In the genomic region with DNA sequence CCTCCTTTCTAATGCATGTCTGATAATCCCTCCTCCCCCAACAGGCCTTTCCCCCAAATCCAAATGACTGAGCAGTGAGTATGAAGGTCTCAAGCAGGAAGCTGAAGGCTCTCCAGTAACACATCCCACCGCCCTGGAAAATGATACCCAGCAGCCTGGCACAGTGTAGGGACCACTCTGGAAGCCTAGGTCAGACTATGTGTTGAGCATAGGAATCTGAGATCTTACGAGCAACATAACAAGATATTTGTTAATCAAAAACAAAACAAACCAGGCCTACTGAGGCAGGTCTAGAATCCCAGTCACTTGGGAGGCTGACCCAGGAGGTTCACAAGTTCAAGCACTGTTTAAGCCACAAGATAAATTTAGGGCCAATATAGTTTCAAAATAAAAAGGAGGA, we compare ENCODE assay signal across 9 mouse cellular contexts. TPM values are rescaled to one million over a fixed set of nuclear protein-coding genes. Genes with fewer than 3 reads are reported as not detected.
DNase-seq lines count a peak whose midpoint lies in the region; ATAC-seq and TF ChIP-seq lines count a peak whose summit lies in the region.
"Had no signal": no experiment of that assay in that cellular context is flagged by ENCODE, and none has a peak within 500 bp of the region (broad histone marks: within the 10 kb centered on the region; RNA-seq: fewer than 3 reads in every experiment).

No protein-coding gene starts in this region.

- TF ChIP-seq CTCF in heart, postnatal 0 days (IDR thresholded peaks at IDR 0.05; ENCODE audit: low read depth), result no peak
- no peak for TF ChIP-seq CTCF in hindbrain, postnatal 0 days (IDR thresholded peaks at IDR 0.05; ENCODE audit: low read depth)

- H3K4me1 ChIP-seq in heart, postnatal 0 days (ENCODE audit: control insufficient read depth, insufficient read depth), result peaks cover 11% of the 10 kb centered on the region
- peaks cover 18% of the 10 kb centered on the region for H3K4me1 ChIP-seq in embryonic facial prominence, embryonic 13.5 days
- H3K4me1 ChIP-seq in hindbrain, postnatal 0 days (ENCODE audit: insufficient read depth, low read length), result peaks cover 3% of the 10 kb centered on the region; the same call in 1 of the 2 replicates
- peaks cover 11% of the 10 kb centered on the region for H3K4me1 ChIP-seq in midbrain, embryonic 14.5 days (ENCODE audit: control insufficient read depth, insufficient read depth, low read length)

- no peaks in the 10 kb centered on the region for H3K27me3 ChIP-seq in heart, postnatal 0 days (ENCODE audit: control insufficient read depth, insufficient read depth, low read length)
- H3K27me3 ChIP-seq in embryonic facial prominence, embryonic 13.5 days, result no peaks in the 10 kb centered on the region
- no peaks in the 10 kb centered on the region for H3K27me3 ChIP-seq in hindbrain, postnatal 0 days (ENCODE audit: insufficient read depth, low read length)
- no peaks in the 10 kb centered on the region for H3K27me3 ChIP-seq in midbrain, embryonic 14.5 days (ENCODE audit: control insufficient read depth, insufficient read depth, low read length)

- H3K4me2 ChIP-seq in heart, postnatal 0 days (ENCODE audit: low read depth, low read length), result peak overlapping the region; percentile 69
- H3K4me2 ChIP-seq in embryonic facial prominence, embryonic 13.5 days, result peak overlapping the region; percentile 64
- H3K4me2 ChIP-seq in hindbrain, postnatal 0 days (ENCODE audit: low read depth, low read length), result peak overlapping the region; percentile 59
- H3K4me2 ChIP-seq in midbrain, embryonic 14.5 days (ENCODE audit: low read length), result peak overlapping the region; percentile 60

- no peak overlapping the region for H3K9ac ChIP-seq in heart, postnatal 0 days (replicated peaks; ENCODE audit: low read depth, low read length)
- H3K9ac ChIP-seq in embryonic facial prominence, embryonic 13.5 days, result peak overlapping the region; percentile 99
- no peak overlapping the region for H3K9ac ChIP-seq in hindbrain, postnatal 0 days (replicated peaks; ENCODE audit: low read length)
- H3K9ac ChIP-seq in midbrain, embryonic 14.5 days (replicated peaks; ENCODE audit: low read length), result peak overlapping the region; percentile 4; the same call in 1 of the 2 replicates

- TF ChIP-seq EP300 in heart, postnatal 0 days (IDR thresholded peaks at IDR 0.05; ENCODE audit: low read depth), result no peak

- H3K9me3 ChIP-seq in heart, postnatal 0 days (replicated peaks; ENCODE audit: control insufficient read depth, low read length), result no peaks in the 10 kb centered on the region
- H3K9me3 ChIP-seq in embryonic facial prominence, embryonic 13.5 days, result no peaks in the 10 kb centered on the region
- no peaks in the 10 kb centered on the region for H3K9me3 ChIP-seq in hindbrain, postnatal 0 days (ENCODE audit: low read length)
- no peaks in the 10 kb centered on the region for H3K9me3 ChIP-seq in midbrain, embryonic 14.5 days (ENCODE audit: control insufficient read depth, low read length)

- no peaks in the 10 kb centered on the region for H3K36me3 ChIP-seq in heart, postnatal 0 days (replicated peaks; ENCODE audit: control insufficient read depth, insufficient read depth, low read length)
- H3K36me3 ChIP-seq in embryonic facial prominence, embryonic 13.5 days, result 0 out of 2 replicates have a peak, but pooled peaks cover 6% of the 10 kb centered on the region
- no peaks in the 10 kb centered on the region for H3K36me3 ChIP-seq in hindbrain, postnatal 0 days (ENCODE audit: insufficient read depth, low read length)
- no peaks in the 10 kb centered on the region for H3K36me3 ChIP-seq in midbrain, embryonic 14.5 days (ENCODE audit: control insufficient read depth, insufficient read depth, low read length)

- no peak overlapping the region for H3K27ac ChIP-seq in heart, postnatal 0 days (ENCODE audit: low read depth)
- no peak overlapping the region for H3K27ac ChIP-seq in embryonic facial prominence, embryonic 13.5 days
- H3K27ac ChIP-seq in hindbrain, postnatal 0 days, result no peak overlapping the region
- no peak overlapping the region for H3K27ac ChIP-seq in midbrain, embryonic 14.5 days (replicated peaks; ENCODE audit: low read depth, low read length)
- H3K27ac ChIP-seq: left cerebral cortex, adult 2 months had no signal

- ATAC-seq in heart, postnatal 0 days (ENCODE audit: insufficient read depth, low read depth), result no peak
- no peak for ATAC-seq in embryonic facial prominence, embryonic 13.5 days (ENCODE audit: insufficient number of reproducible peaks, insufficient read depth, low FRiP score, low TSS enrichment, low read depth)
- no peak for ATAC-seq in hindbrain, postnatal 0 days
- no peak for ATAC-seq in midbrain, embryonic 14.5 days (ENCODE audit: low FRiP score, low TSS enrichment)

- no peak for DNase-seq in heart, postnatal 0 days (ENCODE audit: low spot score)
- DNase-seq in heart, postnatal 4 days, result no peak
- DNase-seq in hindbrain, postnatal 0 days (ENCODE audit: low spot score), result no peak
- DNase-seq in midbrain, embryonic 14.5 days, result no peak
- DNase-seq in frontal cortex, postnatal 14 days (ENCODE audit: low spot score in 2 of 2), result no peak
- DNase-seq in adrenal gland, adult 2 months, result no peak
- no peak for DNase-seq in thymus, postnatal 4 days

- WGBS in heart, postnatal 0 days, result 84% methylated on average over 2 of the region's 2 CpGs
- WGBS in embryonic facial prominence, embryonic 13.5 days, result 83% methylated on average over 2 of the region's 2 CpGs
- WGBS in hindbrain, postnatal 0 days, result 80% methylated on average over 2 of the region's 2 CpGs
- 88% methylated on average over 2 of the region's 2 CpGs for WGBS in midbrain, embryonic 14.5 days

- no peak overlapping the region for H3K4me3 ChIP-seq in heart, postnatal 0 days (ENCODE audit: low read depth, low read length)
- peak overlapping the region; percentile 89 for H3K4me3 ChIP-seq in embryonic facial prominence, embryonic 13.5 days
- H3K4me3 ChIP-seq in hindbrain, postnatal 0 days (ENCODE audit: low read length), result peak overlapping the region; percentile 92
- H3K4me3 ChIP-seq in midbrain, embryonic 14.5 days (replicated peaks; ENCODE audit: low read depth, low read length), result peak overlapping the region; percentile 100

RNA-seq across cellular contexts. Expression of a gene that starts 2.0 kb away (rescaled TPM):
- 48.2 and 57.0 TPM in 2 replicates for total RNA-seq in heart, postnatal 0 days (2014; rRNA removed; ENCODE audit: low replicate concordance)
- polyA plus RNA-seq in heart, postnatal 0 days (2015; fragmentation: Nextera tagmentation; extraction: Ambion mirVana), result 15.2 and 17.0 TPM in 2 replicates
- 10 to 100 TPM; 59.1 to 60.3 TPM for total RNA-seq in heart, postnatal 4 days (2021)
- polyA plus RNA-seq in embryonic facial prominence, embryonic 13.5 days (2015; fragmentation: Nextera tagmentation; extraction: Ambion mirVana), result 48.4 and 49.2 TPM in 2 replicates
- total RNA-seq in hindbrain, postnatal 0 days (2014; rRNA removed), result 121 and 123 TPM in 2 replicates
- polyA plus RNA-seq in hindbrain, postnatal 0 days (2015; fragmentation: Nextera tagmentation; extraction: Ambion mirVana), result 41.2 and 44.8 TPM in 2 replicates
- polyA plus RNA-seq in midbrain, embryonic 14.5 days (2014; fragmentation: Nextera tagmentation; extraction: Ambion mirVana), result 105 and 116 TPM in 2 replicates
- total RNA-seq in adrenal gland, adult 2 months (2021), result 10 to 100 TPM; 37.5 to 42.5 TPM
- polyA plus RNA-seq in adrenal gland, adult 2 months (2012; rRNA removed), result 12.0 and 12.4 TPM in 2 replicates

RNA-seq across cellular contexts. Expression of a gene that starts 9.7 kb away (rescaled TPM):
- total RNA-seq in heart, postnatal 0 days (2014; rRNA removed; ENCODE audit: low replicate concordance), result not detected in 2 replicates
- not detected in 2 replicates for polyA plus RNA-seq in heart, postnatal 0 days (2015; fragmentation: Nextera tagmentation; extraction: Ambion mirVana)
- not detected for total RNA-seq in heart, postnatal 4 days (2021)
- not detected in 2 replicates for polyA plus RNA-seq in embryonic facial prominence, embryonic 13.5 days (2015; fragmentation: Nextera tagmentation; extraction: Ambion mirVana)
- total RNA-seq in hindbrain, postnatal 0 days (2014; rRNA removed), result not detected in 2 replicates
- not detected in 2 replicates for polyA plus RNA-seq in hindbrain, postnatal 0 days (2015; fragmentation: Nextera tagmentation; extraction: Ambion mirVana)
- not detected in 2 replicates for polyA plus RNA-seq in midbrain, embryonic 14.5 days (2014; fragmentation: Nextera tagmentation; extraction: Ambion mirVana)
- not detected for total RNA-seq in adrenal gland, adult 2 months (2021)
- not detected in 2 replicates for polyA plus RNA-seq in adrenal gland, adult 2 months (2012; rRNA removed)
- total RNA-seq: left cerebral cortex, adult 2 months had no signal

RNA-seq across cellular contexts. Expression of a gene that starts 21.9 kb away (rescaled TPM):
- not detected in 2 replicates for total RNA-seq in heart, postnatal 0 days (2014; rRNA removed; ENCODE audit: low replicate concordance)
- polyA plus RNA-seq in heart, postnatal 0 days (2015; fragmentation: Nextera tagmentation; extraction: Ambion mirVana), result not detected in 2 replicates
- not detected for total RNA-seq in heart, postnatal 4 days (2021)
- not detected in 2 replicates for polyA plus RNA-seq in embryonic facial prominence, embryonic 13.5 days (2015; fragmentation: Nextera tagmentation; extraction: Ambion mirVana)
- total RNA-seq in hindbrain, postnatal 0 days (2014; rRNA removed), result 0.42 TPM in 1 of 2 replicates, not detected in the other
- 0.06 TPM in 2 replicates for polyA plus RNA-seq in hindbrain, postnatal 0 days (2015; fragmentation: Nextera tagmentation; extraction: Ambion mirVana)
- not detected in 2 replicates for polyA plus RNA-seq in midbrain, embryonic 14.5 days (2014; fragmentation: Nextera tagmentation; extraction: Ambion mirVana)
- total RNA-seq in adrenal gland, adult 2 months (2021), result not detected
- 0.06 TPM in 1 of 2 replicates, not detected in the other for polyA plus RNA-seq in adrenal gland, adult 2 months (2012; rRNA removed)

Comparison
In these comparisons a context has a peak if more than half of its experiments do, and no peak if none do; other contexts are left out.
1. H3K9ac ChIP-seq: peak in embryonic facial prominence, embryonic 13.5 days (single experiment) and midbrain, embryonic 14.5 days (single experiment); none in heart, postnatal 0 days (single experiment) and hindbrain, postnatal 0 days (single experiment).
2. Peak in every context shown above with its lines, with median percentiles within 50 percentile points of each other: H3K4me2 ChIP-seq.